Mouse (Mus musculus) thymus, postnatal 0 days (tissue): Measurements from ENCODE around the gene Osbpl2. TPM values are rescaled to one million over a fixed set of nuclear protein-coding genes. Genes with fewer than 3 reads are reported as not detected.

Experiments used
- DNase-seq: peaks from one replicate; pipeline ENCODE4 v3.0.0-alpha.2; 2015; ENCODE audit warnings: low spot score
- polyA plus RNA-seq: library from polyadenylated mRNA; unstranded; fragments of >200 nt; fragmentation: Nextera tagmentation; extraction: Ambion mirVana; gene quantifications from 2 replicates; pipeline ENCODE4 v1.2.1, GENCODE M21; 2015

Osbpl2 gene
- polyA plus RNA-seq = 26.5 and 27.3 TPM in 2 replicates

DNA sequence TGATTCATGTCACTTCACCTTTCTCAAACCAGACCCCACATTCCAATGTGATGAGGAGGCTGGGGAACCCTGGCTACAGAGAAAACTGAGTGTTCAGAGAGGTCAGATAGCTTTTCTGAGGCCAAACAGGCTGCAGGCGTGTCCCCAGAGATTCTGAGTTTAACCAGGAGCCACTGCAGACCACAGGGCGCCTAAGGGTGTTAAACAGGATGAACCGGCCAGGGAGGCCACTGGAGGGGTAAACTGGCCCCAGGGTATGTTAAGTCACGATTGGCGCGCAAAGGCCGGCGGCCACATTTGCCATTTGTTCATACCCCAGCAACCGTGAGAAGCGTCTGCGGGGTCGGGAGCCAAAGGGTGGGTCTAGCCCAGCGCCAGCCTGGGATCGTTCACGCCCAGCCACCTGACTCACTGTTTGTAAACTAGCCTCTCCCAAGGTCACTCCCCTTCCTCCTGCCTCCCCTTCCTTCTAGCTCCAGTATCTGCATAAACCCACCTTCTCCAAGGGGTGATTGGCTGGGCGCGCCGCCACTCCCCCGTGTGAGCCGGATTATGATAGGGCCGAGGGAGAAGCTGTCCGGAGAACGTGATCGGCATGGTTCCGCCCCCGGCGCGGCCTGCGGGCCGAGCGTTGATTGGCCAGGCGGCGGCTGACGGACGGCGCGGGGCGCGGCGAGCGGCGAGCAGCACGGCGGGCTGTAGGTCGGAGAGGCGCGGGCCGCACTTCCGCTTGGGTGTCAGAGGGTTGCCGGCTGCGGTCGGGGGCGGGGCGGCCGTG, at the start of gene Osbpl2:
Gene Osbpl2 (plus strand): TSS at position 646 of the 778 bp plus-strand sequence.
- DNase-seq = peak; percentile 95

DNA sequence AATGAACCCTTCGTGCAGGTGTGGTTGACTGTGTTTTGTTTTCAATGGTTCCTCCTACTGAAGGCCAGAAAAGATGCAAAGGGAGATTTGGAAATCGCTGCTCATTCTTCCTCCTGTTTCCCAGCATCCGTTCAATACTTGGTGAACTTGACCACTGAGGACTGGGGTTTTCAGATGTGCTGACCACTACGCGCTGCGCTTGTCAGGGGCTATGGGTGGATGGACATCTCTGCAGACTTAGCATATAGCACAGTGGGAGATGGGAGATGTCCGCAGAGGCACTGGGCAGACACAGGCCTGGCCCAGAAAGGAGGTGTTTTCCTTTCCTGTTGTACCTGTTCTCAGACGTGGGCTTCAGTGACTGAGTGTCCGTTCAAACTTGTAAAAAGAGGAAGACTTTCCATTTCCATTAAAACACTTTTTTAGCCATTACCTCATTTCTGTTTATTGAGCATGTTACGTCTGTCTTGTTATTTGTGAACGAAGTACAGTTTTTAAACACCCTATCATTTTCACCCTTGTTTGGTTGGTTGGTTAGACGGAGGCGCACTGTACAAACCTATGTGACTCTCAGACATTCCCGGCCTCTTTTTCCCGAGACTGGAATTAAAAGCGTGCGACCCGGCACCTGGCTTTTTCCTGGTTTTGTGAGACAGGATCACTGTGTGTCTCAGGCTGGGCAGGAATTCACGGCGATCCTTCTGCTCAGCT, 49.2 kb upstream of the Osbpl2 start:
- no peak for DNase-seq

DNA sequence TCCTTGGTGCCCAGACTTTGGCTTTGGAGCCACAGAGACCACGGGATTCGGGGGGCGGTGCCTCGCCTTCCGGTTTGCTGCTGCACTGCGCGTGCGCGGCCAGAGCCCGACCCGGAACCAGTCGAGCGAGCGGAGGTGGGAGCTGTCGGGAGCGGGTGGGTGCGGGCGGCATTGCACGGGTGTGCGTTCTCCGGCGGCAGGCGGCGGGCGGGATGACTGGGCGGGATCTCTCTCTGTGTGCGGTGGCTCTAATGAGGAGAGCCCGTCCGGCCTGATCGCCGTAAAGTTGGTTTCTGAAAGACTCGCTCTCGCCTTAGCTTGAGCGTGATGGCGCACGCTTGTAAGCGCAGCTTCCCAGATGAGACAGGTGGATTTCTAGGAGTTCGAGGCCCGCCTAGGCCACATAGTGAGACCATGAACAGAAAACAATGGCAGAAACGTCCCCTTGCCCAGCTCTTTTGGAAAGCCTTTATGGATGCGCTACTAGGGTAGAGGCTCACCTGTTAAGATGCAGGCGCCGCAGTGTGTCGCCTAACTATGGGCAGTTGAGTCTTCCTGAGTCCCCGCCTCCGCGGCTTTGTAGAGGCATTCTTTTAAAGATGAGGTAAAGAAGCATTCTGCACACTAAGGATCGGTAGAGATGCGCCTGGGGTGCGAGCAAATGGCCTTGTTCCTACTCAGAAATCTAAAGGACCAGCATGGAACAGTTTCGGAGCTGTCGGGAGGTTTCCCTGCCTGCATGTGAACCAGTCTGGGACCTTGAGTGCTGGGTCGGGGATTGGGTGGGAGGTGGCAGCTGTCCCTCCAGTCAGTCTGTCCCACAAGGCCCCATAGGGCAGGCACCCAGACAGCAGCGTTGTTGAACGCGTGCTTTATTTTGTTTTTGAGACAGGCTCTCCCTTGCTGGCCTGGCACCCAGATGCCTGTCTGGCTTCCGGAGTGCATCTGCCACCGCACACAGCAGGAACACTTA, 48.3 kb upstream of the Osbpl2 start, which contains the start of gene Mtg2:
Gene Mtg2 (plus strand): TSS at position 108 of the 973 bp plus-strand sequence.
- DNase-seq = peak; percentile 92

DNA sequence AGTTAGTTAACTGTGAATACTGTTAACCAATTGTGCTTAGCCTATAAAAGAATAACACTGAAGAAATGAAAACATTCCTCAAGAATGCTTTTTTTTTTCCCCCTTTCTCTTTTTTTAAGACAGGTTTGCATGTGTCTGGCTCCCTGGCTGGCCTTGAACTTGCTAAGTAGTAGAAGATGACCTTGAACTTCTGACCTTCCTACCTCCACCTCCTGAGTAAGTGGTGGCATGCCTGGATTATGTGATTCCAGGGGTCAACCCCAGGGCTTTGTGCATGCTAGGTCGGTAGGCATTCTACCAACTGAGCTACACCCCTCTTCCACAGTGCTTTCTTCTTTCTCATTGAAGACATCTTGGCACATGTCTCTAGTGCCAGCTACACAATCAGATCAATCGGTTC, 47.4 kb upstream of the Osbpl2 start:
- DNase-seq = no peak

DNA sequence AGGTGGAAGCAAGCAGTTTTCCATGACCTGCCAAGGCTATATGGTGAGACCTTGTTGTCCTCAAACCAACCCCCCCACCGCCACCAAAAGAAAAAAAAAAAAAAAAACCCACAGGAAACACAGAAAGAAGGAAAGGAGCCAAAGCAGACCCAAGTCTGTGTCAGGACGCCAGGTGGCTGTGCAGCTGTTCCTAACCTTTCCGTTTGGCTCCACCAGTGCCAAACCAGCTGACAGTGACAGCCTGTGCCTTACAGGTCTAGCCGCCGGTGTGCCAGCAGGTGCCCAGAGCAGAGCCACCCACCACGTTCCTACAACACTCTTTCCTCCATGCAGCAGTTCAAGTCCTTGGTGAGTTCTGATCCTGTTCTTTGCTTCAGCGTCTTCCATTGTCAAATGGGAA, 46.2 kb upstream of the Osbpl2 start:
- peak; percentile 67 for DNase-seq

DNA sequence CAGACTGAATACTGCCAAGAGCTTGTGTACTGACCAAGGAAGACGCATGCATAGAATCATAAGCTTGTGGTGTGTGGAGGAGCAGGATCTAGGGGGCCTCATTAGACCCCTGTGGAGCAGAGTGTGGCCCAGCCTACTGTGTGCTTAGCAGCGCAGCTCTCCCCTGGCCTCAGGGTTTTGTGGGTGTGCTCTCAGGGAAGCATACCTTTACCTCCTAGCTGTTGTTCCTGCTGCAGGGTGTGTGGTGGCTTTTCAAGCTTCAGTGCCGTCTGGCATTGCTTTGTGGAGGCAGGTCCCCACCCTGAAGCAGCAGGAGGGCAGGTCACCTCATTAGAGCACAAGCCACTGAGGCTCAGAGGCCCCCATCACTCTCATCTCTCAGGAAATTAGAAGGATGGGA, 41.5 kb upstream of the Osbpl2 start:
- DNase-seq = no peak

DNA sequence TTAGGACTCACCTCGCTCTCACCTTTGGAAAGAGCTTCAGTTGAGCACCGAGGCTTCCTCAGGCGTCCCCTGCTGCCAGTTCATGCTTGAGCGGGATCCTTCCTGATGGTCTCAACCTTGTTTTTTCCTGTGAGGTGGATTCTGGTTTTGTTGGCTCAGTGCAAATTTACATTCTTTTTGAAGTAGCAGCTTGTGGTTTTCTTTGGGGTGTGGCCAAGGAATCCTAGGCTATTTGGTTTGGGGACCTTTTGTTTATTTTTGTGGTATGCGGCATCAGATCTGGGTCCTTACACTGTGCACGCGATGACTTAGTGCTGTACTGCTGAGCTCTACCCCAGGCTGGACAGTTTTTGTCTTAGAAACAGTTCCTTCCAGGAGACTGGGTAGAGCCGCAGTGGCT, 38.4 kb upstream of the Osbpl2 start:
- DNase-seq = no peak

DNA sequence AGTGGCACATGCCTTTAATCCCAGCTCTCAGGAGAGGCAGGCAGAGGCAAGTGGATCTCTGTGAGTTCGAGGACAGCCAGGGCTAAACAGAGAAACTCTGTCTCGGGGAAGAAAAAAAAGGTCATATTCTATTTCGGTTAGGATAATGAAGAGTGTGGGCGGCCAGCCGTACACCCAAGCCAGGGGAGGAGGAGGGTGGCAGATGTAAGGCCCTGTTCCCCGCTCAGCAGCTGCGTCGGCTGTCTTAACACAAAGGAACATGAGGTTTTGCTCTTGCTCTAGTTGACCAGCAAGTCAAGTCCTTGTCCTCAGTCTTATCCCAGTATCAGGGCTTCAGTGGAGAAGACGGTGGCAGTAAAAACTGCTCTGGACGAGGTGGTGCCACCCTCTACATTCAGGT, 36.0 kb upstream of the Osbpl2 start:
- no peak for DNase-seq

DNA sequence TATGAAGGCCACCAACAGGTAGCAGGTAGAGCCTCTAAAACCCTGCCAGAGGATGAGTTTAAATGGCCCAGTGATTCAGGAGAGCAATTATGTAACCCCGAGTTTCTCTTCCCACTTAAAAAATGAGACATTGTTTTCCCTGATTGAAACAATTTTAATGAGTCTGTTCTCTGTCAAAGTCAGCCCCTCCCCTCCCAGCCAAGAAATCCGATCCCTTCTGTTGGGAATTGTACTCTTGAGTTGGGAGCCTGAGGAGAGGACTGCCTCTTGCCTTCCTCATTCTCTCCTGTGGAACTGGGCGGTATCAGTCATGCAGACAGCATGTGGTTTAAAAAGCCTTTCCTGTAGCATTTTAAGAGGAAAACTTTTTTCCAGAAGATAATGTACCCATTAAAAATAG, 34.5 kb upstream of the Osbpl2 start:
- no peak for DNase-seq

DNA sequence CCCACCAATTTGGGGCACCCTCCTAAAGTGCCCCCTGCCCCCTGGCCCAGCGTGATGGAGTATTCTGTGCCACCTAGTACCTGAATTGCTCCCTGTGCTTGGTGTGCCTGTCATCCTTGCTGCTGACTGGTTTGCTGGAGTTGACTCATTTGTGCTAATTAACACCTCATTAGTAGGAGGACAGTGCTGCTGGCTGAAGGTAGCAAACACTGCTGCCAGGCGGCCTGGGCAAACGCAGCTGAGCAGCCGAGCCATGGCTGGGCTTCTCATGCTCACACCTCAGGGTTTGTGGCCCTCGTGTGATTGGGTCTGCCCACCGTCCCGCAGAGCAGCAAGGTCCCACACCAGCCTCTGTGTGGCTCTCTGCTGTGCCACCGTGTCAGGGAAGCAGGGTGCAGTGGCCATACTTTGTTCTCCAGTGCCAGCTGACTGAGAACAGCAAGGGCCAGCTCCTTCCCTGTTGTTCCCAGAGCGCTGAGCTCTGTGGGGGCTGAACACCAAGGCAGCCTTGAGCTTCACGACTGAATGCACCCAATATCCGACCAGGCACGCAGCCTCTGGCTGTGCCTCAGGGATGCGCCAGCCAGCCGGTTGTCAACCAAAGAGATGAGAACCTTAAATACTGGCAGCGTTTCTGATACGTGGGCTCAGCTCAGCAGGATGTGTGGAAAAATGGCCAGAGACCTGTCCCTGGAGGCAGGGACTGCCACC, 33.0 kb upstream of the Osbpl2 start:
- DNase-seq = no peak

DNA sequence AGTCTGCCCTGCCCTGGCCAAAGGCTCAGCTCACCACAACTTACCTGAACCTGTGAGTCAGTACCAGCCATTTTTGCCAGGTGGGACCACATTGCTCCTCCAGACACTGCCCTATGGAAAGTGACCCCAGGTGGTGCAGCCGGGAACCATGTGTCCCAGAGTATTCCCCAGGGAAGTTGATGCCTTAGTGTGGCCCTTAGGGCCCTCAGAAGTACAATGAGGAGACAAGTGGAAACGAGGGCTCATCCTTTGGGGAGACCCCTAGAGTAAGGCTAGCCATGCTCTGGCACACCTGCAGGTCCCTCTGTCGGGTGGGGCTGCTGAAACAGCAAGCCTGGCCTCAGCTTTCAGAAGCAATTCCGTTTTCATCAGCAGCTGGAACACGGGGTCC, 32.5 kb upstream of the Osbpl2 start:
- no peak for DNase-seq

DNA sequence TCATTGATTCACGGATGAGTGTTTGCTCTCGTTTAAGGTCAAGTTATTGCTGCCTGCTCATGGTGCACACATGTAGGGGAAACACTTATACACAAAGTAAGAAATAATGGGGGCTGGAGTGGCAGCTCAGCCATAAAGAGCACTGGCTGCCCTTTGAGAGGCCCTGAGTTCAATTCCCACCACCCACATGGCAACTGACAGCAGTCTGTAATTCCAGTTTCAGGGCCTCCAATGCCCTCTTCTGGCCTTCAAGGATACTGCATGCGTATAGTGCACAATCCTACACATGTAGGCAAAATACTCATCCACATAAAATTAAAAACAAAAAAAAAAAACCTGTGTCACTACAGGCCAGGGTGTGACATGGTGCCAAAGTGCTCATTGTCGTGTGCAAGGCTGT, 31.6 kb upstream of the Osbpl2 start:
- DNase-seq = no peak

DNA sequence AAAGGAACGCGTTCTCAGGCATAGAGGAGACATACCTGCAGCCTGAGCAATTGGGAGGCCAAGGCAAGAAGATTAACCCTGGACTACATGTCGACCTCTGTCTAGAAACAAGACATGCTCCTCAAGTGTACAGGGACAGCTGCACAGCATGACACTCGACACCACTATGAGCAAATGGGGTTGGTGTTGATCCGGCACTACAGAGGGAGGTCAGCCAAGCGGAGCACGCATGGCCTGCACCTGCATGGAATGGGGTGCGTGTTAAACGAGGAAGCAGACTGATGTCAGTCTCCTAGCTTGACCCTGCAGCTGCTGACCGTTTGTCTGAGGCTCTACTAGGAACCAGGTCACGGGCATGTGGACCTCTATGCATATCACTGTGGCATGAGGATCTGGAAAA, 28.8 kb upstream of the Osbpl2 start:
- no peak for DNase-seq

DNA sequence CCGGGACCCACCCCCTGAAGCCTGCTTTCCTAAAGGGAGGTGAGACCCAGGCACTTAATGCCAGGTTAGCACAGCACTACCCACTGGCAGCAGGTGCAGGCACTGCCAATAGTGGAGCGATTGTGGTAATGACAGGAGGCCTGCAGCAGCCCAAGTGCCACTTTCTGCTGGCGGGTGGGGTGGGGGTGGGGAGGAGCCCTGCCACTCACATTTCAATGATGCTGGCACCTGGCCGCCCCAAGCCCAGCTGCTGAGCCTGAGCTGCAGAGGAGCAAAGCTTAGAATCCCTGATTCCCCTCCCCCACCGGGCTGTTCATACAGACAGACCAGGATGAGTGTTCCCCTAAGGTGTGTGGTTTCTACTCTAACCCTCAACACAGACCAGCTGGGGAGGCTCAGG, 23.4 kb upstream of the Osbpl2 start:
- DNase-seq = peak; percentile 91

DNA sequence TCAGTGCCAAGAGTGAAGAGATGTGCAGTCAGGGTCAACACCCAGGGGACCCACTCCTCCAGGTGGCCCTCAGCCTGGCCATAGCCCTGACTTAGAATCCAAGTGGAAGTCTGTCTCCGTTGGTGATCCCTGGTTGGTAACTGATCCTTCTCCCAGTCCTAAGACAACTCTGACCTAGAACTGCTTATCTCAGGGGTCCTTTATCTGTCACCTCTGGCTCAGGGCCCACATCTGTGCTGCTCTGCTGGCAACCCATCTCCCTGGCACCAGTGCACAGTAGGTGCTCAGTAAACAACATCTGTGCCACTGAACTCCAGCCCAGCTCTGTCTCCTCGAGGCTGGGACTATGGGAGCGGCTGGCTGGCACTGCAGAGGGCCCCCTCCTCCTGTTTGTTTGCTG, 21.5 kb upstream of the Osbpl2 start:
- DNase-seq = no peak

DNA sequence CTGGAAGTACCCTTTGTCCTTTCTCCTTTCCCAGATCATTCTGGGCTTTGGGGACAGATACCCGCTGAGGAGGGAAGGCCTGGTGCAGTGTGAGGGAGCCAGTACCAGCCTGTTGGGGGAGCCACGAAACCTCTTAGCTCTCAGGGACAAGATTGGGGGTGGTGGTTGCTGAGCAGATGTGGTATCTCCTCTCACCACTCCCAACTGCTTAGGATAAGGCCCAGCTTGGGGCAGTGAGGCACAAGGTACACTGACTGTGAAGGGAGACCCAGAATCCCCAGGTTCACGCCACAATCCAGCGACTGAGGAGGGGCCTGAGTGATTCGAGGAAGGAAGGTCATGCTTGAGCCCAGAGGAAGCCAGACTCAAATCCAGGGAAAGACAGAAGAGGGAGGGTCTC, 20.9 kb upstream of the Osbpl2 start:
- peak; percentile 35 for DNase-seq

DNA sequence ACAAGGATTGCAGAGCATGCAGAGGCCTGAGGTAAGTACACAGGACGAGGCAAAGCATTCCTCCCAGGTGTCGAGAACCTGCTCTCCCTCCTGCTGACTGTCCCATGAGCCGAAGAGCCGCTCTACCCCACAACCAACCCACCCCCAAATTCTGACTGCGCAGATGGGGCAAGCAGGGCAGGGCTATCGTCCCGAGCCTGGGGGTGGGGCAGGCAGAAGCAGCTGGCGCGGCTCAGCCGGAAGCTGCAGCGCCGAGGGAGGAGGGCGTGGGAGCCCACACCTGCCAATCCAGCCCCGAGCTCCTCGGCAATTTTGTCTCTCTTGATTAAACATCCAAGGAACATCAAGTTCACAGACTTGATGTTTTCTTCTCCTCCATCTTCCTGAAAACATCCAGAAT, 19.6 kb upstream of the Osbpl2 start:
- DNase-seq = peak; percentile 82

DNA sequence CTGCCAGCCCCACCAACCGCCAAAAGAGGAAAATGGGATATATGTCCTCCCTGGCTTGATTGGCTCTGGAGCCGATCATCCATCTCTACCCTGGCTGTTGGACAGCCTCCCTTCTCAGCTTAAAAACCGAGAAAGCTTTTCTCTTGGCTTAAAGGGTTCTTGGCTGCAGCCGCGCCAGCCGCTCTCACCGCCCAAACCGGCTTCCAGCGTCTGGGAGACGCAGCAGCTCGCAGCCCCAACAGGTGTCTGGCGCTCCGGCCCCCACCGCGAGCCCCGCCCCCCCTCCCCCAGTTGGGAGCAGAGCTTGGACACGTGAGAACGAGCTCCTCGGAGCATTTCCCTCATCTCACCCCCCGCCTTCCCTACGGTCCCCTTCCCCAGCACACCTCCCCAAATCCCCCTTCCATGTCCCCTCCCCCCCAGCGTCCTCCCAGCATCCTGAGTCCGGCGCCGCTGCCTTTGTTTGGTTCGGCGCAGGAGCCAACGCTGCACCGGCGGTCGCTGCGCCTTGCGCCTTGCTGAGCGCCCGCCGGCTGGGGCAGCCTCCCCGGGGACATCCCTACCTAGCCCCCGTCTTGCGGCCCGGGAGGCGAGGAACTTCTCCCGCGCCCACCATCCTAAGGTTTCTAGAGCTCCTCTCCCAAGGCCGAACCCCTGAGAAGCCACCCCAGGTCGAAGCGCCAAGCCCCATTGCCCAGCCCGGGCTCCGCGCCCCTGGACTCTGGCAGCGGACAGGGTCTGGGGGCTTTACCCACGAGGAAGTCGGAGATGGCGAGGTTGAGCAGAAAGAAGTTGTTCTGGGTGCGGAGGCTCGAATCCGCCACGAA, 15.7 kb upstream of the Osbpl2 start:
- no peak for DNase-seq

DNA sequence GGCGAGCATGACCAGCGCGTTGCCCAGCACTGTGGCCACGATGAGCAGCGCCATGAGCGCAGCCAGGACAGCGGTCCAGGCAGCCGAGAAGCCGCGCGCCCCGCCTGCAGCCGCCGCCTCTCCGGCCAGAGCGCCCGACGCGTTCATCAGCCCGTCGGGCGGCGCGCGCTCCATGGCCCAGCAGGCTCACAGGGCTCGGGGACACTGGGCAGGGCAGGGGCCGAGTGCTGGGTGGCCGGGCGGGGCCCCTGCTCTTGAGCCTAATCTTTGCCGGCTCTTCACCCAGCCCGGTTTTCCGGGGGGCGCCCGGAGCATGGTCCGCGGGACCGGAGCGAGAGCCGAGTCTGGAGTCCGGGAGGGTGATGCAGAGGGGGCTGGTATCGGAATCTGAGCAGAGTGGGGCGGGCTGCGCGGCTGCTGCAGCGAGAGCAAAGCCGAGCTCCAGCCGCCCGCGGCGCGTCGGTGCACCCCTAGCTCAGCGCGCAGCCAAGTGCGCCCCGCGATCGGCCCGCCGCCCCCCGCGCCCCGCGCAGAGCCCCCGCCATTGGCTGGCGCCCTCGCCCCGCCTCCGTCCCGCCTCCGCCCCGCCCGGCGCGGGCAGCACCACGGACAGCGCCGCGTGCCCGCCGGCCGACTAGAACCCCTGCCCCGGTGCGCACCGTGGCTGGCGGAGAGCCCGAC, 15.0 kb upstream of the Osbpl2 start, which contains the start of gene Hrh3:
Gene Hrh3 (minus strand): TSS at position 511 of the 681 bp plus-strand sequence.
- DNase-seq = peak; percentile 83
